ENCODE assay signal across 29 mouse cellular contexts in the genomic region with DNA sequence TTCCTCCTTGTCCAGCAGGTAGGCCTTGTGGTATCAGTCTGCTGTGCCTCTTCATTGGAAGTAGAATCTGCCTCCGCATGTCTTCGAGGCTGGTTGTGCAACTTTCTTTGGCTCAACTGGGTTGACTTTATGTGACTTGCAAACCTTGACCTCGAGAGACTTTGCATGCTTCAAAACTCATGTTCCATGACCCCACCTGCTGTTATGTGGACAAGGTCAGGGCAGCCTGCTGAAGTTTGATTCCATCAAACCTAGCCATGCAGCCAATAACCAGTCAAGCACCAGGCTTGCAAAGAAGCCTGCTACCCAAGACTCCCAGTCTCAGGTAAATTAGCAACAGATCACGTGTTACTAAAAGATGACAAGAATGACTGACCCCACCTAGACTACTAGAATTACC. TPM values are rescaled to one million over a fixed set of nuclear protein-coding genes. Genes with fewer than 3 reads are reported as not detected.
DNase-seq lines count a peak whose midpoint lies in the region; ATAC-seq lines count a peak whose summit lies in the region.
"Had no signal": no experiment of that assay in that cellular context is flagged by ENCODE, and none has a peak within 500 bp of the region (broad histone marks: within the 10 kb centered on the region; RNA-seq: fewer than 3 reads in every experiment).

No protein-coding gene starts in this region.

- no peak overlapping the region for H3K27ac ChIP-seq in kidney, embryonic 15.5 days
- no peak overlapping the region for H3K27ac ChIP-seq in kidney, embryonic 16.5 days (ENCODE audit: low read length)
- no peak overlapping the region for H3K27ac ChIP-seq in midbrain, embryonic 11.5 days (ENCODE audit: low read depth, low read length)
- H3K27ac ChIP-seq in midbrain, embryonic 14.5 days (replicated peaks; ENCODE audit: low read depth, low read length): no peak overlapping the region
- H3K27ac ChIP-seq: embryonic facial prominence, embryonic 10.5 days; embryonic facial prominence, embryonic 13.5 days; forebrain, embryonic 10.5 days; forebrain, embryonic 13.5 days; heart, adult 2 months; hindbrain, embryonic 12.5 days; hindbrain, embryonic 15.5 days had no signal

- no peaks in the 10 kb centered on the region for H3K27me3 ChIP-seq in kidney, embryonic 15.5 days
- H3K27me3 ChIP-seq in kidney, embryonic 16.5 days (ENCODE audit: insufficient read depth, low read length): no peaks in the 10 kb centered on the region
- H3K27me3 ChIP-seq in midbrain, embryonic 11.5 days (ENCODE audit: control insufficient read depth, insufficient read depth, low read length): no peaks in the 10 kb centered on the region
- H3K27me3 ChIP-seq in midbrain, embryonic 14.5 days (ENCODE audit: control insufficient read depth, insufficient read depth, low read length): no peaks in the 10 kb centered on the region
- H3K27me3 ChIP-seq: CH12.LX; embryonic facial prominence, embryonic 13.5 days; forebrain, embryonic 13.5 days; hindbrain, embryonic 12.5 days; hindbrain, embryonic 15.5 days; Patski had no signal

- no peaks in the 10 kb centered on the region for H3K9me3 ChIP-seq in kidney, embryonic 15.5 days (replicated peaks)
- no peaks in the 10 kb centered on the region for H3K9me3 ChIP-seq in kidney, embryonic 16.5 days (ENCODE audit: low read length)
- no peaks in the 10 kb centered on the region for H3K9me3 ChIP-seq in midbrain, embryonic 11.5 days (ENCODE audit: control insufficient read depth, low read length)
- H3K9me3 ChIP-seq in midbrain, embryonic 14.5 days (ENCODE audit: control insufficient read depth, low read length): no peaks in the 10 kb centered on the region
- H3K9me3 ChIP-seq: embryonic facial prominence, embryonic 10.5 days; embryonic facial prominence, embryonic 13.5 days; forebrain, embryonic 10.5 days; forebrain, embryonic 13.5 days; G1E; hindbrain, embryonic 12.5 days; hindbrain, embryonic 15.5 days had no signal

- H3K36me3 ChIP-seq in kidney, embryonic 15.5 days: no peaks in the 10 kb centered on the region
- no peaks in the 10 kb centered on the region for H3K36me3 ChIP-seq in kidney, embryonic 16.5 days (ENCODE audit: insufficient read depth, low read length)
- H3K36me3 ChIP-seq in midbrain, embryonic 11.5 days (ENCODE audit: control insufficient read depth, insufficient read depth, low read length): no peaks in the 10 kb centered on the region
- H3K36me3 ChIP-seq in midbrain, embryonic 14.5 days (ENCODE audit: control insufficient read depth, insufficient read depth, low read length): no peaks in the 10 kb centered on the region
- H3K36me3 ChIP-seq: embryonic facial prominence, embryonic 10.5 days; embryonic facial prominence, embryonic 13.5 days; forebrain, embryonic 10.5 days; G1E; hindbrain, embryonic 12.5 days; hindbrain, embryonic 15.5 days had no signal

- no peak for ATAC-seq in kidney, embryonic 15.5 days (replicated peaks; ENCODE audit: low FRiP score)
- ATAC-seq in kidney, embryonic 16.5 days (ENCODE audit: low FRiP score, low TSS enrichment): no peak
- ATAC-seq in midbrain, embryonic 11.5 days (ENCODE audit: low FRiP score): no peak
- ATAC-seq in midbrain, embryonic 14.5 days (ENCODE audit: low FRiP score, low TSS enrichment): no peak
- ATAC-seq: forebrain, embryonic 13.5 days; forebrain, embryonic 16.5 days; Patski had no signal

- whole genome bisulfite sequencing in kidney, embryonic 15.5 days: 84% methylated on average over 4 of the region's 4 CpGs
- WGBS in kidney, embryonic 16.5 days: 86% methylated on average over 4 of the region's 4 CpGs
- WGBS in midbrain, embryonic 11.5 days: 89% methylated on average over 4 of the region's 4 CpGs
- 94% methylated on average over 4 of the region's 4 CpGs for WGBS in midbrain, embryonic 14.5 days

- H3K9ac ChIP-seq in kidney, embryonic 15.5 days: no peak overlapping the region
- H3K9ac ChIP-seq in kidney, embryonic 16.5 days (replicated peaks; ENCODE audit: low read length): no peak overlapping the region
- H3K9ac ChIP-seq in midbrain, embryonic 11.5 days (ENCODE audit: low read length): no peak overlapping the region
- no peak overlapping the region for H3K9ac ChIP-seq in midbrain, embryonic 14.5 days (replicated peaks; ENCODE audit: low read length)
- H3K9ac ChIP-seq: embryonic facial prominence, embryonic 13.5 days; forebrain, embryonic 13.5 days; hindbrain, embryonic 12.5 days; hindbrain, embryonic 15.5 days had no signal

- H3K4me1 ChIP-seq in kidney, embryonic 15.5 days: peaks cover 12% of the 10 kb centered on the region
- H3K4me1 ChIP-seq in kidney, embryonic 16.5 days (ENCODE audit: insufficient read depth, low read length): peaks cover 5% of the 10 kb centered on the region
- H3K4me1 ChIP-seq in midbrain, embryonic 11.5 days (ENCODE audit: control insufficient read depth, insufficient read depth, low read length): 0 out of 2 replicates have a peak, but pooled peaks cover 2% of the 10 kb centered on the region
- H3K4me1 ChIP-seq in midbrain, embryonic 14.5 days (ENCODE audit: control insufficient read depth, insufficient read depth, low read length): peaks cover 9% of the 10 kb centered on the region; the same call in 1 of the 2 replicates
- H3K4me1 ChIP-seq: forebrain, embryonic 13.5 days had no signal

- no peak overlapping the region for H3K4me2 ChIP-seq in kidney, embryonic 15.5 days
- no peak overlapping the region for H3K4me2 ChIP-seq in kidney, embryonic 16.5 days (replicated peaks; ENCODE audit: low read depth, low read length)
- H3K4me2 ChIP-seq in midbrain, embryonic 11.5 days: no peak overlapping the region
- no peak overlapping the region for H3K4me2 ChIP-seq in midbrain, embryonic 14.5 days (ENCODE audit: low read length)
- H3K4me2 ChIP-seq: embryonic facial prominence, embryonic 13.5 days; forebrain, embryonic 13.5 days; heart, embryonic 11.5 days; hindbrain, embryonic 12.5 days; hindbrain, embryonic 15.5 days had no signal

- no peak overlapping the region for H3K4me3 ChIP-seq in kidney, embryonic 15.5 days (replicated peaks)
- H3K4me3 ChIP-seq in kidney, embryonic 16.5 days (ENCODE audit: low read length): no peak overlapping the region
- no peak overlapping the region for H3K4me3 ChIP-seq in midbrain, embryonic 11.5 days (ENCODE audit: low read depth, low read length)
- H3K4me3 ChIP-seq in midbrain, embryonic 14.5 days (replicated peaks; ENCODE audit: low read depth, low read length): no peak overlapping the region
- H3K4me3 ChIP-seq: embryonic facial prominence, embryonic 10.5 days; embryonic facial prominence, embryonic 13.5 days; erythroblast, embryonic 14.5 days; forebrain, embryonic 10.5 days; forebrain, embryonic 13.5 days; heart, adult 2 months; hindbrain, embryonic 12.5 days; hindbrain, embryonic 15.5 days had no signal

- DNase-seq in kidney, adult 11 months: peak; percentile 54
- peak; percentile 65 for DNase-seq in kidney, adult 9 months
- peak; percentile 56 for DNase-seq in midbrain, embryonic 11.5 days (ENCODE audit: low spot score, missing footprints)
- DNase-seq in midbrain, embryonic 14.5 days: no peak
- DNase-seq in yolk sac, embryonic 10.5 days (ENCODE audit: low spot score): peak; percentile 25
- DNase-seq: adrenal gland, postnatal 25 days; B cell, adult 2 months; cerebellum, adult 11-12 months; cerebellum, adult 8-10 months; cerebellum, postnatal 10 days; cerebellum, postnatal 36 days; embryo, embryonic 11 days; gastrocnemius, postnatal 10 days; gastrocnemius, postnatal 36 days; heart, adult 2 months had no signal

RNA-seq across cellular contexts. Expression of gene Kif16b, which starts 5.7 kb away (rescaled TPM):
- polyA plus RNA-seq in kidney, embryonic 15.5 days (2015; fragmentation: Nextera tagmentation; extraction: Ambion mirVana): 15.1 and 17.0 TPM in 2 replicates
- polyA plus RNA-seq in kidney, embryonic 16.5 days (2015; fragmentation: Nextera tagmentation; extraction: Ambion mirVana): 18.2 and 20.4 TPM in 2 replicates
- polyA plus RNA-seq in midbrain, embryonic 11.5 days (2014; fragmentation: Nextera tagmentation; extraction: Ambion mirVana): 5.2 and 6.4 TPM in 2 replicates
- 3.7 and 4.1 TPM in 2 replicates for polyA plus RNA-seq in midbrain, embryonic 14.5 days (2014; fragmentation: Nextera tagmentation; extraction: Ambion mirVana)
